Mouse (Mus musculus): ENCODE results near the gene Cxcr4.
A peak's percentile ranks its signal among the peaks of the same experiment; 100 is the strongest.

Gene Cxcr4

DNA sequence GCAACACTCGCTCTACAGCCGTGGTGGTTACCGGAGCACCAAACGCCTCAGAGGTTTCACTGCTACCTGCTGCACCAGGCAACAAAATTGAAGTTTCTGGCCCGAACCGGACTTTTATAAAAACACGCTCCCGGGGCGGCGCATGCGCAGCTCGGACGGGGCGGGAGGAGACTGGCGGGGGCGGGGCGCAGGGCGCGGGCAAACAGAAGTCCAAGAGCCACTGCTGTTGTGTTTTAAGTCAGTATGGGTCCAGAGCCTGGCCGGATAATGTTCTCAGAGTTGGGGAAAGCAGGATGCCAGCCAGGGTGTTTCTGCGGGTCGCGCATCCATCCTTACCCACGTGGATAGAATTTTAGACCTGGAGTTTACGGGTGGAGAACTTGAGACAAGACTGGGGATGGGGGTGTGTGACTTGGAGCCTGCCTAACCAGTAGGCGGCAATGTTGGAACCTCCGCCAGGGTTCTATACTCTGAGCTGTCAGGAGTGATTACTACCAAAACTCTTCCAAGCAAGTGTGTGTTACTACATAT is at the start of gene Cxcr4:
TSS of gene Cxcr4 (minus strand) at position 83 of the 531 bp plus-strand sequence.
- DNase-seq (ENCODE audit: low read depth), result peak; percentile 96

GRCm38 (mm10) chr1:128639707-128640107 is 47.6 kb upstream of the Cxcr4 start:
- DNase-seq (ENCODE audit: low read depth), result no peak

DNA sequence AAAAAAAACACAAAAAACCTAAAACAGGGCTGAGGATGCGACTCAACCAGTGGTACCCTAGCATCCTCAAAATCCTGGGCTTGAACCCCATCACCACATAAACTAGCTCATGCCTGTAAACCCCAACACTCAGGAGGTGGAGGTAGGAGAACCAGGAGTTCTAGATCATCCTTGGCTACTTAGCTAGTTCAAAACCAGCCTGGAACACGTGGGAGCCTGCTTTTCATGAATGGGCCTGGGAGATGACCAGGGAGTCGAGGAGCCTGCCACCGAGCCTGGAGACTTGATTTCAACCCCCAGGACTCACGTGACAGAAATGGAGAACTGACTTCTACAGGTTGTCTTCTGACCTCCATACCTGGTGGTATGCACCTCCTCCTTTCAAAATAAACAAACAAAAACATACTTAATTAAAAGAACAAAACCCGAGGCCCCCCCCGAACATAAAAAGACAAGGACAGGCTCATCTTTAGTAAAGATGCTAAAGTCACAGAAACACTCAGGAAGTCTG is 45.2 kb upstream of the Cxcr4 start:
- no peak for DNase-seq (ENCODE audit: low read depth)

DNA sequence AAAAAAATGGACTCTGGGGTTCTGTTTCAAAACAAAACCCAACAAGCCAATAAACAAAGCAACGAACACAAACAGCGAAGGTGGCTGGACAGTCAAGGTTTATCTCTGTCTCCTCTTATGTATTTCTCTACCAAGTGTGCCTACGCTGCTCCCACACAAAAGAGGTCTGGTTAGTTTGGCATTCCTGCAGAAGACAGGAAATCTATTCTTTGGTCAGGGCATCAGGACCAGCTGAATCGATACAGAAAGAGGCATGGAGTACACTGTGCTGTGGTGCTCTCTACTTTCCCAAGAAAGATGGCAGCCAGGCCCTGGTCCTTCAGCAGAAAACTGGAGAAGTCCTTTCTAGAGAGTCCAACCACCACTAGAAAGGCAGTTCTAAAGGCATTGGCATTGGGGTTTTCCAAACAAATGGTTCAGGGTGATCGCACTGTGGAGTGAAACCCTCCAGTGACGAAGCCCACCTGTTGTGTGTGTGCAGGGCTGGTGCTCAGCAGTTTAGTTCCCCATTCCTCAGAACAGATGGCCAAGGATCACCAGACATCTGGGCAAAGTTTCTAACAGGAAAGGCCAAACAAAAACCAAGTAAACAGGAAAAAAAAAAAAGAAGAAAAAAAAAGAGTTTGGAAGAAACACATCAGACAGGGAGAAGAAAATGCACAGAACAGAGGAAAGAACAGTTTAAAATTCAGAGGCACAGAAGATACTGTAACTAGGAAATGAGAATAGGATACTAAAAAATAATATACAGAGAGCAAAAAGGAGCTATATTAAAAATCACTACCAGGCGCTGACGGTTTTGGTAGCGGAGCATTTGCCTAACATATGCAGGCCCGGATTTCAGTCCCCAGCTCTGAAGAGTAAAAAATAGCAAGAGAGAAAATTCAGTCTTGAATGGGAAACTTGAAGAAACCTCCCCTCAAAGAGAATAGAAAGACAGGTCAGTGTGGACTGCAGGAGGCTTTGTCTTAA is 44.5 kb upstream of the Cxcr4 start:
- no peak for DNase-seq (ENCODE audit: low read depth)

GRCm38 (mm10) chr1:128633711-128634379 is 41.8 kb upstream of the Cxcr4 start:
- no peak for DNase-seq (ENCODE audit: low read depth)

DNA sequence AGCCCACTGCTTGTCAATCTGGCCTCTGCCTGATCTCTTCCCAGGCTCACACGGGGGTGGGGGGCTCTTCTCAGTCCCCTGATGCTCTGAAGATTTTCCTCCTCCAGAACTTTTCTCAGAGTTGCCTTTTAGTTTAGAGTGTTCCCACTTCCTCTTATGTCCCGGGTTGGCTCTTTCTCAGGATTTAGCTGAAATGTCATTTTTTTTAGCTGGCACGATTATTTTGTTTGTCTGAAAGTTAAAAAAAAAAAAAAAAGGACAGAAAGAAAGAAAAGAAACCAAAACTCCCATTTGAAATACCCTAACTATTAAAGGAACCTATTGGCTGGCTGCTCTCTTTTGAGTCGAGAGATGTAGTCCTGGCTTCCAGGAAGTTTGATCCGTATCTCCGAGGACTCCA is 40.4 kb upstream of the Cxcr4 start:
- no peak for DNase-seq (ENCODE audit: low read depth)

DNA sequence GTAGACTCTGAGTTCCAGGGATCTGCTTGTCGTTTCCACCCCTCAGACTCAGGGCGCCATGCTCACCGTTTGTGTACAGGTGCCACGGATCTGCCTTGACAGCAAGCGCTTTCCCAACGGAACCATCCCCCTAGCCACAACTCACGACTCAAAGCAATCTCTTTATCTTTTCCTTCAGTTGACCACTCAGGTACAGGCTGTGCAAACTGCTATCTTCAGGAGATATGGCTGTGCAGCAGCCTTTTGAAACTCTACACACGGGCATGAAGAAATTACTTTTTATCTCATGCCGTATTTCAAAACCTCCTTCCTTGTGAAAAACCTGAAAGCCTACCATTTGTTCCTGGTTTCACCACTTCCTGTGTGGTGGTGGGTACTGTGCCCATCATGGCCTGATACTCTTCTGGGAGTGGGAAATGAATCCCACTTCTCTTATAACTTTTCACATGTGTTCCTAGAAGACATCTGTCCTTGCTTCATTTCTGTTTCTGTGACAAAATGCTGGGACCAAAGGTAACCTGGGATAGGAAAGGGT is 34.1 kb upstream of the Cxcr4 start:
- no peak for DNase-seq (ENCODE audit: low read depth)

DNA sequence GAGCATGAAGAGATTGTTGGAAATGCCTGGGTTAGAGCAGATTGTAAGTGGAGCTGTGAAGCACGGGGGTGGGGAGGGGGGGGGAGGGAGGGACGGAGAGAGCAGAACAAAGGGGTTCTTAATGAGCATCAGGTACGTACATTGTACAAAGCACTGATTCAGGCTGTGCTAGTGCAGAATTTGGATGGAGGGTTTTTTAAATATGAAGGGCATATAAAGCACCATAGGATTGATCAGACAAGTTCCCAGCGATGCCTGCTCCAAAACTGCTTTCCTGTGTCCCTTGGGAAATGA is 31.4 kb upstream of the Cxcr4 start:
- DNase-seq (ENCODE audit: low read depth), result no peak

DNA sequence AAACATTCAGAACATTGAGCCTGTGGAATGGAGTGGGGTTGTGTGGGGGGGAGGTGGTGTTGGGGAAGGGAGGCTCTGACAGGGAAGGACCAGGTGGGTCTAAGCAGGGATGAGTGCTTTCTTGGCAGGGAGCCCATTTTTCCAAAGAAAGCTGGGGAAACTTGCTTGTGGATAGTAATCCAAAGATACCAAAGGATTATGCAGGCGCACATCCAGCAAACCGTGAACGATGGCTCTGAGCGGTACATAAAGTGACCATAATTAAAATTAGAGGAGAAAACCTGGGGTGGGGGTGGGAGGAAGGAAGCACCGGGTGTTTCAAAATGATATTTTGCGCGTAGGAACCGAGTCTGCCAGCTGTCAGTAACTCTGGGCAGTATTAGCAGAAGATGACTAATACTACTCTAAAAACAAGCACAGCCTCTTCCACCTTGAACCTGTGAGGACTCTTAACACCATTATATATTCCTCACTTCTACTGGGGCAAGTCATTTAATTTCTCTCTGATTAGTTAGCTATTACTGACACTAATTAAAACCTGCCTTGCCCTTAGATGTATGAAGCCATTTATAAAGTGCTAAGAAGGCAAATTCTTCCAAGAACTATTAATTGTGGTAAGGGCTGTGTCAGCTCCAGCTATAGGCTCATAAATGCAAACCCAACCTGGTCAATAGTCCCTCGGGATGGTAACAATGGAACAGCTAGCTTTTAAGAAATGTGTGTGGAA is 30.9 kb upstream of the Cxcr4 start:
- no peak for DNase-seq (ENCODE audit: low read depth)

DNA sequence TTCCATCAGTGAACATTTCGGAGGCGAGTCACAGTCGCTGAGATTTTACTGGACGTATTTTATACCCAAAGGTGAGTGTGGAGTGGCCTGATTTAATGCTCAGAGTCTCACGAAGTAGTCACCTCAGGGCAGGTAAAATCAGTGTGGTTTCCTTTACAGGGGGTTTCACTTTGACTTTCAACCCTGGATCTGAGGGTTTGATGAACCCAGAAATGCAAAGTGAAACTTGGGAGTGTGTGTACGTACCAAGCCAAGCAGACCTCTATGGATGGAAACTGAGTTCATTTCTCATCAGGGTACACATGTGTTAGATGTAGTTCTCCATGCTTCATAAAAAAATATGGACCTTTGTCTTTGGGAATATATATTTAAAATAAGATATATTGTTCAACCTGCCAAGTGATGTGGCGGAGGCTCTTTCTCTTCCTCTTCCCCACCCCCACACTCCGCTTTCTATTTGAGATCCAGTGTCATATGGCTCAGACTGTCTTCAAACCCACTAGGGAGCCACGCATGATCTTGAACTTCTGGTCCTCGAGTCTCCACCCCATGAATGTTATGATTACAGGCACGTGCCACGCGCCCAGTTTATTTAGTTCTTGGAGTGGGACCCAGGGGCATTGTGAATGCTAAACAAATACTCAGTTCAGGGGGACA is 25.7 kb upstream of the Cxcr4 start:
- peak; percentile 80 for DNase-seq (ENCODE audit: low read depth)

DNA sequence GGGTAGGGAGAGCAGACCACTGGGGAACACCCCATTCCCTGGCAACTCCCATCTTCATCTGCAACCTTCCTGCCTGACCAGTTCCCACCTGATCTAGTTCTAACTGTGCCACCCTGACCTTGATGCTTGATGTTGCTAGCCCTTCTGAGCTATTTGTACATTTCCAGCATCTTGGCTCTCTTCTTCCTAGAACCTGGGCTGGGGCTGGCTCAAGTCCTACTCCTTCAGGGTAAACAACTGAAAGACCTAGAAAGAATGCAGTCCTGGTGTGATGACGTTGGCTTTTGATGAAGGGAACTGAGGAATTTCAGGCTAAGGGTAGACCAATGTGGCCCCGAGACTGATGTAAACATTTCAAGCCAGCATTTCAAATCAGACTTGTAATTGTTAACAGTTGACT is 24.5 kb upstream of the Cxcr4 start:
- DNase-seq (ENCODE audit: low read depth), result peak; percentile 25

- DNase-seq (ENCODE audit: low read depth), result no peak
Measured at GRCm38 (mm10) chr1:128615459-128615806, 23.3 kb upstream of the Cxcr4 start.

GRCm38 (mm10) chr1:128614653-128615458 is 22.8 kb upstream of the Cxcr4 start:
- DNase-seq (ENCODE audit: low read depth), result peak; percentile 95

DNA sequence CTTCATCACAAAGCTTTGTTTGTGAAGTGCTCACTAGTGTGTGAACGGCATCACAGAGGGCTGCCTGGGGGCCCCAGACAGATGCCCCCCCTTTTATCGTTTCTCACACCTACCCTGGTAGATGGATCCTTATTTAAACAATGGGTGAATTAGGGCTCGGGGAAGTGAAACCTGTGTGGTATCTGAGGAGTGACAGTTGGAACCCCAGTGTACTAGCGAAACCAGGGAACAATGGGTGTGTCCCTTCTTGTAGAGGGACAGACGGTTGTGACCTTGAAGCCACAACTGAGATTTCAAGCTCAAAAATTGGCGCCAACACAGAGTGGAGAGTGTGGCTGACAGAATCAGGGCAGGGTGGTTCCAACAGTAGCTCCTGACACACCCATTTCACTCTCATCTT is 16.0 kb upstream of the Cxcr4 start:
- peak; percentile 75 for DNase-seq (ENCODE audit: low read depth)

DNA sequence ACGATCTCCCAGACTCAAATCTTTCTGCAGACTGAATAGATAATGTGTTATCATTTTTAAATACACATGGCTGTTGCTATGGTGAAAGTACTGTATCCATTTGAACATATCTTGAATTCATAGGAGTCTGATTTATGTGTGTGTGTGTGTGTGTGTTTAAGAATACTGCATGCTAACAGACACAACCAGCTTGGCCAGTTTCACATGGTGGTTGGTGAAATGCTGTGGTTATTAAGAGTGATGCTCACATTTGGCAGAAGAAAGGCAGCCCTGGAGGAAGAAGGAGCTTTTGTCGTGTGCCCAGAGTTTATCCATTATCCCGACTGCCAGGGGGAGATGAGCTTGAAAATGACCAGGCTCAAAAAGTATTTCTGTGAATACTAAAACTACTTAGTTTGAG is 15.3 kb upstream of the Cxcr4 start:
- DNase-seq (ENCODE audit: low read depth), result peak; percentile 41

GRCm38 (mm10) chr1:128605794-128606193 is 13.7 kb upstream of the Cxcr4 start:
- peak; percentile 85 for DNase-seq (ENCODE audit: low read depth)

DNA sequence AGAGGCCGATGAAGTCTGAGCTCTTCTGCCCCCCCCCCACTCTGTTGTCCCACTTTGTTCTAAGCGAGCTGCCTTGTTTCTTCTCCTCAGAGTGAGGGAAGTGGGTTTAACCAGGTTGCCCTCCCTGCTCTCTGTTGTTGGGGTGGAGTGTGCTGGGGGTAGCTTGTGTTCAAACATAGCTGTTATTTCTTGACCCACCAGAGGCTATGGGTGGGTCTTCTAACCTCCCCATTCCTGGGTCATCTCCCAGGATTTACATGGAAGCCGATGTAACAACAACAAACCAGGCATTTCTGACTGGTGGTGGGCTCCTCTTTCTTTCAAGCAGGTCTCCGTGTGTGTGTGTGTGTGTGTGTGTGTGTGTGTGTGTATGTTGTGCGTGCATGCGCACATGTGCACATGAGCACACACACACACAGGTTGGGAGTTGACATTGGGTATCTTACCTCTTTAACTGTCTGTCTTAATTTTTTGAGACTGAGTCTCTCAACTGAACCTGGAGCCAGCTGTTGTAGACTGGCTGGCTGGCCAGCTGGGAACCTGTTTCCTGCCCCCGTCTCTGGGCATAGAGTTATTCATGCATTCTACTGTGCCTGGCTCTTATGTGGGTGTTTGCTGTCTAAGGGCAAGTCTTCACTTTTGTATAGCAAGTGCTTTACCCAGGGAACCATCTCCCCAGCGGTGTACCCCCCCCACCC is 10.7 kb upstream of the Cxcr4 start:
- peak; percentile 26 for DNase-seq (ENCODE audit: low read depth)

GRCm38 (mm10) chr1:128602018-128602687 is 10.1 kb upstream of the Cxcr4 start:
- DNase-seq (ENCODE audit: low read depth), result peak; percentile 49

DNA sequence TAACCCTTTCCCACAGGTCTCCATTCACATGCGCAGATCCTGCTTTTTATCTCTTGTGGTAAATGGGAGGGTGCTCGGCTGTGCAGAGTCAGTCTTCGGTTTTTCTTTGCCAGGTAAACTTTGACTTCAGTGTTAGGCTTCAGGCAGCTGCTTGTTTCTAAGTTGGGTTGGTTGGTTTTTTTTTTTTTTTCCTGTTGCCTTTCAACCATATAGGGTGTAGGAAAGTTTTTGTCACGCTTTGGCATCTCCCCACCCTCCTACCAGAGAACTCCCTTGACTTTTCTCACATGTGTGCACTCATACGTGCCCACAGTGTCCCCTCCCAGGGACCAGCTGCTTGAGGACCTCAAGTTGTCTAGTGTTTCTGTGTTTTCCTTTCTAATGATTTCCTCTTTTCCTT is 9.2 kb upstream of the Cxcr4 start:
- peak; percentile 65 for DNase-seq (ENCODE audit: low read depth)

DNA sequence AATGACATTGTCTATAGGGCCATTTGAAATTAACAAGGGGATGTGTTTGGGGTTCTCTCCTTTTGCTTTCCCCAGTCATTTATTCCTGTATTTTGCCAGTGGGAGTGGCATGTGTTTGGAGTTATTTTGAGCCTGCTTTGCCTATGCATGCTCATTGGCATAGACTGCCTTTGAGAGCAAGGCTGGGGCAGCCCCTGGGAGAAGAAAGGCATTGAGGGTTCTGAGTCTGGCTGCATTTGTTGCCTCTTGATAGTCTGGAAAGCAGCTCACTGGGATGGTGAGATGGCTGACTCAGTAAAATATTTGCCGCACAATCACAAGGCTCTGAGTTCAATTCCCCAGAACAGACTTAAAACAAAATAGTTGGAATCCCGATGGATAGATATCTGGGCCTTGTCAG is 8.5 kb upstream of the Cxcr4 start:
- peak; percentile 16 for DNase-seq (ENCODE audit: low read depth)

Data from induced T-regulatory cell, adult 2 months (primary cell).